Mouse (Mus musculus) kidney, adult 9 months (tissue): ENCODE measurements around the gene Ttc3.

Experiments used
- DNase-seq: peaks from one replicate; pipeline ENCODE4 v3.0.0; 2022

The Ttc3 gene

DNA sequence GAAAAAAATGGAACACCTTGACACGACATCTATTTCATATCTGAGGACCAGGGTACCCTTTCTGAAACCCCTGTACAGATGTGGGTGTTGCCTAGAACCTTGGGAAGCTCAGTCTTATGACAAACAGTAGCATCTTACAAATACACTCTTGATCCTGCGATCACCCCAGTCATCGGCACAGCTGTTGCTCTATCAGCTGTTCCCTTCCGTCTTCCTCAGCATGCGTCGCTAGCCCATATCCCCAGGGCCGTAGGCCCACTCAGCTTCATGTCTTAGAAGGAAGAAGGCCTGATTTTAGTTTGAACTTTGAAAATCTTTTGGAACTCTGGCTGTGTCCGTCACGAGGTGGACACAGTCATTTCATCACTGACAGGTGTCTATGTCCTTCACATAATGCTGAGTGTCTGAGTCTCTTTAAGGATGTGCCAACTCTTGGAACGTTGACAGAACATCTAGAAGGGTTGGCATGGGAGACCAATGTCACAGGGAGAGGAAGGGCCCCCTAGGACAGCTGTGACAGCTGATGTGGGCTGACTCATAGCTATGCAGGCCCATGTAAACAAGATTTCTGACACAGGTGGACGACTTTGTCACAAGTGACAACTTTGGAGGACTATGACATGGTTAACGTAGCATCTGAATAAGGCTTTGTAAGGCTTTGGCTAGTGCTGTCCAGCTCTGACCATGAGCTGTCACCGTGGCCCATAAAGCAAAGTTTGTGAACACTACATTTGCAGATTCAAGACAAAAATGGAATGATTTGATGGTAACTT, 9.7 kb upstream of the Ttc3 start:
- DNase-seq = no peak

DNA sequence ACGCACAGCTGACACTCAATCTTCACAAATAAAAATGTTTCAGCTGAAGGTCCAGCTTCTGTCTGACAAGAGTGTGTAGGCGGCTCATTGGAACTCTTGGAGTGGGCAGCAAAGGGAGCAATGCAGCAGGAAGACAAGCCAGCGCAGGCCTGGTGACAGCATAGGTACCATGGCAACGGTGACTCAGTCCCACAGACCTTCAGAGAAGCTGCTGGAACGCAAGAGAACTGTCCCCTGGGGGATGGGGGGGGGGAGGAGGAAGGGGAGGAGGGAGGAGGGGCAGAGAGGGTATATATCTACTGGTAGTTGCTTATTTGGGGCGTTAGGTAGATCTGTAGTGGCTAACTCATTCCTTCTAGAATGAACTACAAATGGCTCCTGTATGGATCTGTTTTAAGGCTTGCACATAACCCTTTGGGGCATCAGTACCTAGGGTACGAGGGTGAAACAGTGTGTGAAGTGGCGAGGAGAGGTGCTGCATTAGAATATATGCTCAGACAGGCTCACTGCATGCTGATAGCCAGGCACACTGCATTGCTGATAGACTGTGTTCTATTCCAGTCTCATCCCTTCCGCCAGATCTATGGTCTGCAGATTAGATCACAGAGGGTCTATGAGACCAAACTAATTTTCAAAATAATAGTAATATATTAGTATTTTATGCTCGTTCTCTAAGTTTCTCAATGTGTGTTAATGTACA, 8.1 kb upstream of the Ttc3 start:
- DNase-seq = no peak

DNA sequence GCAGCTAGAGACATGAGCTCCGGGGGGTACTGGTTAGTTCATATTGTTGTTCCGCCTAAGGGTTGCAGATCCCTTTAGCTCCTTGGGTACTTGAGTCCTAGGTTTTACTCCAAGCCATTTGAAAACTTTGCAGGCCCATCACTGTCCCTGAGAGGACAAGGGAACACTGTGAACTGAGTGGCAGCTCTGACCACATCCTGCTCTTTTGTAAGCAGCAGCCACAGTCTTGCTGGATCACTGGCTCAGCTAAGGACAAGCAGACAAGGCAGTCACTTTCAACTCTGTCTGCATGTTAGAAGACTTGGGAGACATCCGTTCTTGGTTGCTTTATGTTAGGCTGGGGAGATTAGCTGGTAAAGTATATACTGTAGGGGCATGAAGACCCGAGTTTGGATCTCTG, 6.6 kb upstream of the Ttc3 start:
- DNase-seq = no peak

DNA sequence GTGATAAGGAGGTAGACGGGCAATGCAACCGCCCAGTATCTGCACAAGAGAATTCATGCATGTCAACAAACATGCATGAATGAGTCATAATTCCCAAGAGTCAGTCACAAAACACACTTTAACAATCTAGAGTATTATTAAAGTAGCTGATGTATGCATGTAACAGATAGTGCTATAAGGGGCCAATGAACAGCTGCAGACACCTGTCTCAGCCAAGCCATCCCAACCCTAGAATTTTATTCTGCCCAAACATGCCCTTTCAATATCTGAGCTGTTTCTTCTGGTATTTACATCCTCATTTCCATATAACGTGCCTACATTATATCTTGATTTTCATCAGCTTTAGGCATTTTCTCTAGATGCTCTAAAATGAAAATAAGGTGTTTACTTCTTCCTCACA, 5.0 kb upstream of the Ttc3 start:
- no peak for DNase-seq

DNA sequence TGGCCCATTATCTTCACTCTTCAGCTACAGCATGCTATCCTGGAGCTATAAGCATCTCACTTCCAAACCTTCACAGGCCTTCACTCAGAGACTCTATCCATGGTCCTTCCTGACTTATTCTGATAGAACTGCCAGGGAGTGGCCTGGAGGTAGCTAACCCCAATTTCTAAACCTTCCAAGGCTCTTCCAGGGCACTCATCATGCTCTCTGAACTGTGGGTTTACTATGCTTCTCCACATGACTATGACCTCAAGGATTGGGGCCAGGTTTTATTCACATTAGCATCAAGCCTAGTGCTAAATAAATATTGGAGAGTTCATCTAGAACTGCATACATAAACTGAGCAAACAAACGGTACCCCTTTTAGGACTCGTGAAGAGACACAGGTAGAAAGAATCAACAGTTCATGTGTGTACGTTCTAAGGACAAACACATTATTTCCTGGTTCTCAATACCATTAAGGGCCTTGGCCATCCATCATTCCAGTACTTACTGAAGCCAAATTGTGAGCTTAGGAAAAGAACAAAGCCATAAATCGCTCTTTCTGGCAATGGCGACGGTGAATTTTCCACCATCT, 734 bp upstream of the Ttc3 start:
- DNase-seq = no peak

DNA sequence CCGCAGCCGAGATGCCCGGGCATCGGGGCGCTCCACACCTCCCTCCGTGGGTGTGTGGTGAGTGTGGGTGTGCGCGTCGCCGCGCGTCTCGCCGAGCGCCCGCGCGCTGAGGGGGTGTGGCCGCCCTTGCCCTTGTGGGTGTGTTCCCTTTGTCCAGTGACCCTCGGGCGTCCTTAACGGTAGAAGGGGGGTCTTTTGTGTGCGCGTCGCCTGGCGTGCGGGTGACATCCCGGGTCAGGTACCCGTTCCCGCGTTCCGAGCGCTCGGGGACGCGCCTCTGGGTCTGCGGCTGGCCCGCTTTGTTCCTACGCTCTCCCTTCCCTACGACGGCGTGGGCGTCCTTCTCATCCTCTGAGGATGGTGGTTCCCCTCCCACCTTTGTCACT, 490 bp downstream of the Ttc3 start:
- DNase-seq = peak; percentile 76

DNA sequence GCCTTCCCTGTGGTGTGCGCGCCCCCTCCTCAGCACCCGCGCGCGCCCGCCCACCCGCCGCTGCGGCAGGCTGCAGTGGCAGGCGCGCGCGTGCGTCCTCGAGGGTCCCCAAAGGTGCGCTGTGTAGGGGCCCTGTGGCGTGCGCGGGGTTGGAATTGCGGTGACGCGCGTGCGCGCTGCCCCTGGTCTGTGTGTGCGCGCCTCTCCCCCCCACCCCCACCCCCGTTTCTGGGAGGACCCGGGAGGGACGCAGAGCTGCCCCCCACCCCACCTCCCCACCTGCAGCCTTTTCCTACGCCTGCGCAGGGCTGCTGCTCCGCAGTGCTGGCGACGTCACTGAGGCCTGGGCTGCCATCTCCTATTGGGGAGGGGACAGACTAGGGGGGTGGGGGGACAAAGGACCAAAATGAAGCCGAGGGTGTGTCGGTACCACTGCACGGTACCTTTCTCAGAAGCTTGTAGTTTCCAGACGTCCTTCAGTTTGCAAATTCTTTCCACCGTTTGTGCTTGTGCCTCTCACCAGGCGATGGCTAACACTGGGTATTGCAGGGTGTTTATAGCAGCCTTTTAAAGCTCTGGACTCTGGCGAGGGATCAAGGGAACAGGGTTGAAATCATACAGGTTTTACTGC, 998 bp downstream of the Ttc3 start, which contains the start of gene Pigp:
TSS of gene Pigp (minus strand) at position 542 of the 631 bp plus-strand sequence.
- DNase-seq = peak; percentile 69

DNA sequence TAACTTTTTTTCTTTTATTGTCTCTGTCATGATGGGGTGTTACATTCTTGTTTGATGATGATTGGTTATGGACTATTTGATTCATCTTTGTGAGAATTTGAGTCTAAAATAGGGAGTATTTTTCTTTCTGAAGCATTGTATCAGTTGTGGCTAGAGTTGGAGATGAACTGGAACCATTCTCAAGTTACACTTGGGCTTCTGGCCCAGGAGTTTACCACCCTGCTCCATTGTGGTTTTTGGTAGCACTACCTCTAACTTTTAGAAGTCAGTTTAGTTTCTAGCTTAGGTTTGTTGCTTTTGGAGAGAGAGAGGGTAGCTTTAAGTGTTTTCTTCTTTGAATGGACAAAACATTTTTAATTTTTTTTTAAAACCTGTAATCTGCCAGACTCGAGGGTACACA, 9.0 kb downstream of the Ttc3 start:
- DNase-seq = no peak

DNA sequence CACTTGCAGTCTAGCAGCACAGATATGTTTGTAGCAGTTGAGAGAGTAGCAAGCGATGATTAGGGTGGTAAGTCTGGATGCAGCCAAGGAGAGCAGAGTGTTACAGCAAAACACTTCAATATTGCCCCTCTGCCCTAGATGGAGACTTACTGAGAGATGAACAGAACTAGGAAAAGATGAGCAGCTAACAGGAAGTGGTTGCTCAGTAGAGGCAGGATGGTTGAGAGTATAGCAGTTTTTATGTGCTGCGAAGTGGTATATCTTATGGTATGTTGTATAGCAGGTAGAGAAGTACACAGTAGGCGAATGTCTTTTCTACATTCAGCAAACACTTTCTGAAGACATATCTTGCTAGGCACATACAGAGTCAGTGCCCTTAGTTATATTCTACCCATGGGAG, 12.9 kb downstream of the Ttc3 start:
- no peak for DNase-seq

DNA sequence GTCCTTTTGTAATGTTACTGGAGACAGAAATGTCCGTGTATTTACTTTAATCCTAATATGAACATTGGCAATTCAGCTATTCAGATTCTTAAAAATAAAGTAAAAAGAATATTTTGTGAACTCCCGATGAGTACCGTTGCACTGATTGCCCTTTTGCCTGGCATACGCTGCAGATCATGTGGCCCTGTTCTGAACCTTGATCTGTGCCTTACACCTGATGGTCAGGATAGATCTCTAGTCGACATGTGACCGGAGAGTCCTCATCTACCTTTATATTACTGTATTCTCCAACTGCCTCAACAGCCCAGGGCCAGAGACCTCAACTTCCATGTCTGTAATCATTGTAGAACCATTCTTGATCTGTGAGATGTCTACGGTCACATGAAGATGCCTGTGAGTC, 17.3 kb downstream of the Ttc3 start:
- peak; percentile 24 for DNase-seq

DNA sequence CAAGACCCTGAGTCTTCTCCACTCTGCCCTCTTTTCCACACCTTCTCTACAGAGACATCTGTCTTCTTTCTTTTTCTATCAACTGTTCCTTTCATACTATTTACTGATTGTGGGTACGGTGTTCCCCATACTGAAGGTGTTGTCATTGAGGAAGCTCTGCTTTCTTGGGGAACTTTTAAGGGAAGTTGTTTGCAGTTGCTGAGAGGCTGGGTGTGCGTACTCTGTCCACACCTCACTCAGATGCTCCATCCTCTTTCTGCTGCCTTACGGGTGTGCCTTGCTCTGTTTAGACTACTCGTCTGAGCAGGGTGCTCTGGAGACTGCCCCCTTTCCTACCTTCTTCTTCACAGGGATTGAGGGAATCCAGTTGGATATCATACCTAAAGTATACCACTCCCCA, 21.9 kb downstream of the Ttc3 start:
- no peak for DNase-seq

DNA sequence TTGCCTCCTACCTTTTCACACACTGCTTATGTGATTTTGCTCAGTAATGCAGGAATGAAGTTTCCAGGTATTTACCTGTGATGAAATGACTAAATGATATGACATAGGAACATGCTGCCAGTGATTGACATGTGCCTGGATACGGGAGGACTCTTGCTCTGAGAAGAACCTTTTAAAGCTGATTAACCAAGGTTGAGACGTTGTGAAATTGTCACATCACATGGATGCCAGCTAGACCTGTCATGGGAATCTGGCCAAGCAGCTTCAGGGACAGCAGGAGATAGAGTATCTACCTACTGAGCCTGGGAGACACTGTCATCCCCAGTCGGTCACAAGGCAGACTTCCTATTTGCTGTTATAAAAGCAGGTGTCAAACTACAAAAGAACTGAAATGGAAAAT, 24.6 kb downstream of the Ttc3 start:
- no peak for DNase-seq

DNA sequence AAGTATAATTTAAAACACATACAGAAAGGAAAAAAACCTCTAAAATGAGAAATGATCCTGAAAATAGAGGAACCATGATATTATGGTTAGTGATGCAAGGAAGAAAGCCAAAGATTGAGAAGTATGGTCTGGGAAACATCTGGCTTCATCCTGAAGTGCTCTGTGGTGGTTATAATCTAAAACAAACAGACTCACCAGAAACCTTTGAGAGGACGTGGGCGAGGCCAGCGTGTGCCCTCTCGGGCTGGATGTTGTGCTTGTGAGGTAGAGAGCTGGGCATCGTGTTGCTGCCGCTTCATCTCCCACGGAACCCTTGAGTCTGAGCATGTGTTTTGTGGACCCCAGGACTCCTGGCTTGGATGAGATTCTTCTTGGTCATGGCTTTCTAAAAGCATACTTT, 26.2 kb downstream of the Ttc3 start:
- no peak for DNase-seq

DNA sequence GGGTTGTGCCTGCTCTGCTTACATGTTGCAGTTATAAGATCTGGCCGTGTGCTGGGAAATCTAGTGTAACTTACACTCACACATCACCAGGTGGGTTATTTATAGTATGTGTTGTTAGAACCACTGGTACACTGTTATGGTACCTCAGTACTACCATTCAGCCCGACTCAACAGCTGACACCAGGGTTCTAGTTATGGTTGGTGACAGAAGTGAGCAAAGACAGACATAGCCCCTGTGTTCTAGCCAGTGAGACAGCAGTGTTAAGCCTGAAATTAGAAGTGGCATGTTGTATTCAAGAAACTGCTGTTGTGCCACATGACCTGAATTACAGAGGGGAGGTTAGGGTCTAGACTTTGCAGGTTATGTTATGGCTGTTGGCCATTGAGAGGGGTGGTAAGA, 28.7 kb downstream of the Ttc3 start:
- DNase-seq = no peak

DNA sequence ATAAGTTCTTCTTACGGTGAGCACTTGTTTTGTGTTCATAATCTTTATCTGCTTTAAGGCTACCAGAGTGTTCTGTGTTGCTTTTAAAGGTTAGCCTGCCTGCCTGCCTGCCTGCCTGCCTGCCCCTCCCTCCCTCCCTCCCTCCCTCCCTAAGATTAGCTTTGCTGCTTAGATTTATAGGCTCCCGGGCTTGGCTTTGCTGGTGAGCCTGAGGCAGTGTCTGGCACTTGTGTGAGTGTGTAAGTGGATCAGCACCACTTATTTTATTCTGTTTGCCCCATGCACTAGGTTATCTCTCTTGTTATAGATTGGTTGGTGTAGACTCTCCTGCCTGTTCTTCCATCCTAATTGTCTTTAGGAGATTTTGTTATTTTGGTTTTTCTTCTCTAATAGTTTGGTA, 31.2 kb downstream of the Ttc3 start:
- no peak for DNase-seq

DNA sequence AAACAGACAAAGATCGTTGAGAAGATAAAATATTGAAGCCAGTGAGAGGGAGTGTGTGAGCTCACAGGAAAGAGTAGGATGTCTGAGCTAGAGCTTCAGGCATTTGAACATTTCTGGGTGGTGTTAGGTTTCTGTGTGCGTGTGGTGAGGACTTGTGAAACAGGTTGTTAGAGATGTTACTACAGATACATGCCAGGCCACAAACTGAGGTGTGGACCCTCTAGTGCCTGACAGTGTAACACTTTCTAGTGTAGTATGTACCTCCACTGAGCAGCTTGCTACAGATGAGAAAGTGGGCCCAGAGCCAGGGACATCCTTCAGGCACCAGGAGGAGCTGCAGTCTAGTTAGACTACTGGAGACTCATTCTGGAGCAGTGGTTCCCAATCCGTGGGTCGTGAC, 31.8 kb downstream of the Ttc3 start:
- no peak for DNase-seq

DNA sequence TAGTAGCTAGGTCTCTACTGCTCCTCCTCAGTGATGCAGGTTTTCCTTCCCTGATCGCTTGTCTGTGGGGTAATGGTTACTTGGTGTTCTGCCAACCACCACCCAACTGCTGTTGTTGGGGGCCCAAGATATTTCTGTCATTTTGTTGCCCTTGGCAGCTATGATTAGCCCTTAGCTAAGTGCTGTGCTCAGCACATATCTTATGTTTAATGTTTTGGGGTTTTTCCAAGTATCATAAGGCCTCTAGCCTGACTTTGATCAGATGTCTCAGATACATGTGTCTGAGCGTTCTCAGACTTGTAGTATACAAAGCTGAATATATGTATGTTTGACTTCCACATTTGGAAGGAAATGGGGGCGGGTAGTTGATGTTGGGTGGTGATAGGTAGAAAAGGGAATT, 40.9 kb downstream of the Ttc3 start:
- no peak for DNase-seq

DNA sequence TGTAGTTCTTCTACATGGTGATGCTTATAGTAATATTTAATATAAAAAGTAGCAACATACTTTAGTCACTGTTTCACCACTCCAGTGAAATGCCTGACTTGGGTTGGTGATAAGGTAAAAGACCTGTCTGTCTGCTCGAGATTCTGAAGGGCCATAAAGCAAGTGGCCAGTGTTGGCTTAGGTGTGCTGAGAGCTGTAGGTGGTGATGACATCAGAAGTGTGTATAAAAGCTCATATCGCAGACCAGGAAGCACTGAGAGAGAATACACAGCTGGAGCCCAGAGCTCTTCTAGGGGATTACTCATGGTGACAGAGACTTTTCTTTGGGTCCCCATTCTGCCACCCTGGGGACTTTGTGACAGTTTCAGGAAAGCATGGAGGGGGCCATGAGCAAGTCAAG, 41.8 kb downstream of the Ttc3 start:
- DNase-seq = no peak

DNA sequence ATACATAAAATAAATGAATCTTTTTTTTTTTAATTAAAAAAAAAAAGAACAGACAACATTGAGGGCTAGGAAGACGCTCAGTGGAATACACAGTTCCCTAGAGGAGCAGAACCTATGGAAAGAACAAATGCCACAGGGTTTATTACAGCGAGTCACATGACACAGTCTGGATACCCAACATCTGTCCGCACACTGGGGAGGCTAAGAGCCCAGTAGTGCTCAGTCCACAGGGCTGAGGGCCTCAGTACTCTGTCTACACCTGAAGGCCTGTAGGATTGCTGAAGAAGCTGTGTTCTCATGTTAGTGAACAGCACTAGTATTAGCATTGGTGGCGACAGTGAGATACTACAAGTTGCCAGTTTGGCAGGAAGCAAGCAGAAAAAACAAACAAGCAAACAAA, 42.3 kb downstream of the Ttc3 start:
- DNase-seq = no peak

DNA sequence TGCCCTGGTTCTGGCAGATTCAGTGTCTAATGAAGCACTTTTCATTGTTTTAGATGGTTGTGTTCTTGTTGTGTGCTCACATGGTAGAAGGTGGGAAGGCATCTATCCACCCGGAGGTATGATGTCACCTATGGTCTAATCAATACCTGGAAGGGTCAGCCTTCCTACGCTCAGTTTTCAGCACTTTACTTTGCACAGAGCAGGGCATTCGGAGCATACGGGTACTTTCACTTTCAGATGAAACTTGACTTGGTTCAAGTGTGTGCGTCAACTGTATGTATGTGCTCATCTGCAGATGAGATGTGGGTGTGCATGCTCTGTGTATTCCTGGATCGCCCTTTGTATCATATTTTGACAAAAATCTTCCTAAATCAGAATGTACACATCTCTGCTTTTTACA, 43.7 kb downstream of the Ttc3 start:
- no peak for DNase-seq

DNA sequence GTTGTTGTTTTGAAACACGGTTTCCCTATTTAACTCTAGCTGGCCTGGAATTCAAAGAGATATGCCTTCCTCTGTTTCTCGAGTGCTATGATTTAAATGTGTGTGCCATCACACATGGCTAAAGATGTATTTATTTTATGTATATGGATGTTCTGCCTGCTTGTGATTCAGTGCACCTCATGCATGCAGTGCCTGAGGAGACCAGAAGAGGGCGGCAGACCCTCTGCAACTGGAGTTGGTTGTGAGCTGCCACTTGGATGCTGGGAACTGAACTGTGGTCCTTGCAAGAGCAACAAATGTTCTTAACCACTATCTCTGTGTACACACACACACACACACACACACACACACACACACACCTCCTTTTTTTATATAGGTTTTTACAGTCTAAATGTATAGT, 50.1 kb downstream of the Ttc3 start:
- no peak for DNase-seq

DNA sequence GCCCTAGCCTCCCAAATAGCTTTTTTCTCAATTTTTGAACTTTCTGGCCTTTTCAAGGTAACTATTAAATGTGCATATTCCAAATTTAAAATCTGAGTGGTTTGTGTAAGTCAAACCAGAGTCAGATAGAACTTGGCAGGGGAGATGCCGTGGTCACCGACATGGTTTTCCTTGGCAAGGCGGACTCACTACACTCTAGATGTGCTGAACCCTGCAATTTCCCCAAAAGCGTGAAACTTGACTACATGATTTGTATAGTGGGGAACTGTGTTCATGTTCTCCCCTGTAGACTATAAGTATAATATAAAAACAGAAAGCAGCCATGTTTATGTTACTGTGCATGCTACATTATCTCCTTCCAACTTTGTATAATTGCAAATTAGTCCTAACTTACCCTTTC, 58.5 kb downstream of the Ttc3 start:
- no peak for DNase-seq

DNA sequence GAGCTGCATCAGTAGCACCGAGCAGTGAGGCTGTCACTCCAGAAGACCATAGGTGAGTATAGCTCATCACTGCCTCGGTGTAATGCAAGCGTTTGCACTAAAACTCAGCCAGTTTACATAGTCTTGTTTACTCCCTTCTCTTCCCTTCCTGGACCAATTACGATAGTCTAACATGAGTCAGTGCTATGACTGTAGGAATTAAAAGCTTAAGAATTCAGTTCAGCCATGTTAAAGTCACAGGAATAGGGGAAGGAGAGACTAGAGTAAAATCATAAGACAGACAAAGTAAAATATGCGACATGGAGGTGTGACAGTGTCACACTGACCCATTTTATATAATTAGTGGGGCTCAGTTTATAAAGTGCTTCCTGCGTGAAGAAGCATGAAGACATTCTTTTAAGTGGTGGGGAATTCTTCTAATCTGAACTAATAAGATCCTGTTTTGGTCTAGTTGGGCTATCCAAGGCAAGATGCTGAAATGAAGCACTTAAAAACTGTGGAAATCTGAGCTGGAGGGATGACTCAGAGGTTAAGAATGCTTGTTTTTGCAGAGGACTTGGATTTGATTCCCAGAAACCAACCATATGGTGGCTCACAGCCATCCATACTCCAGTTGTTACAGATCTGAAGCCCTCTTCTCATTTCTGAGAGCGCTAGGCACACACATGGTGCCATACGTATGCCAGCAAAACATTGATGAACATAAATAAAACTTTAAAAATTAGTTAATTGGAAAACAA, 65.2 kb downstream of the Ttc3 start:
- DNase-seq = no peak
